Mouse (Mus musculus): ENCODE results near the gene Olfr1012. TPM values are rescaled to one million over a fixed set of nuclear protein-coding genes. Genes with fewer than 3 reads are reported as not detected.

The Olfr1012 gene
- total RNA-seq (2014; rRNA removed) (not detected in 2 replicates), polyA plus RNA-seq (2015; fragmentation: Nextera tagmentation; extraction: Ambion mirVana) (not detected in 2 replicates)

DNA sequence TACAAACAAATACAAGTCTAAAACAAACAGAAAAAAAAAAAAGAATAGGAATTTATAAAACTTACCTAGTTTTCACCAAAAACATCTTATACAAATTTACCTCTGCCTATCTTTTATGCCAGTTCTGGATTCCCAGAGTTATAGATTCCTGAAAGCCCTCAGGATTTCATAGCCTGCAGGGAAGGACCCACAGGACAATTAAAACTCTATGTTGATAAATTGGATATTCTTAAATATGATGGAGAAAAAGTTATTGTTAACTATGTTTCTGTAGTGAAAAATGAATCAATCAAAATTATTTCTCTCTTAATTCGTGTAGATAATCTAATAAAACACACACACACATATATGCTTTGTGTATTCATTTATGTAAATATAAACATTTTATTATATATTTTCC, at the start of gene Olfr1012:
Gene Olfr1012 (minus strand): TSS at position 101 of the 400 bp plus-strand sequence.
- ATAC-seq (ENCODE audit: low FRiP score) = no peak
- Histone ChIP-seq H3K27ac (ENCODE audit: low read depth, low read length) (no peak within 1 kb of the TSS), H3K36me3 (ENCODE audit: insufficient read depth, low read length) (no peaks in the 10 kb centered on the region), H3K9ac (replicated peaks; ENCODE audit: low read length, poor library complexity, severe bottlenecking) (no peak within 1 kb of the TSS), H3K4me1 (ENCODE audit: insufficient read depth, low read length) (no peaks in the 10 kb centered on the region), H3K4me3 (ENCODE audit: low read depth, low read length) (no peak within 1 kb of the TSS), H3K27me3 (ENCODE audit: insufficient read depth, low read length) (no peaks in the 10 kb centered on the region), H3K9me3 (ENCODE audit: low read length) (no peaks in the 10 kb centered on the region), H3K4me2 (ENCODE audit: low read depth, low read length, poor library complexity, severe bottlenecking) (no peak within 1 kb of the TSS)
- 85% methylated on average over 1 of the region's 1 CpGs for WGBS
- TF ChIP-seq CTCF (IDR thresholded peaks at IDR 0.05) = no peak
- no peak for DNase-seq (ENCODE audit: low spot score)

DNA sequence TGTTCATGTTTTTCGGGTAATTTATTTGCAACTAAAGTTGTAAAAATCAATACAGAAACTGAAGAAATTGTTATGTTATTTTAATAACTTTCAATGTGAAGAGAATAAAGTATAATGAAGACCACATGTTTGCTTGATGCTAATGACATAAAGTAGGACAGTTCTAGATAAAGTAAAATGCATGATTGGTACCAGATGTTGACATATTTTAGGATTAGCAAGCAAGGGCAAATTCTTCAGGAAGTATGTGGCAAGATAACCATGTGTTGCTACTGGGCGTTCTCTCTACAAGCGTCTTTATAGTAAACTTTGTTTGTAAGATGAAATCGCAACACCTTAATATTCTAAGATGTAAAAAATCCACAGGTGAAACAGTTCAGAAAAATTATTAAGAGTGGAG, 41.9 kb upstream of the Olfr1012 start:
- Histone ChIP-seq H3K4me2 (ENCODE audit: low read depth, low read length, poor library complexity, severe bottlenecking) (no peak overlapping the region), H3K27me3 (ENCODE audit: insufficient read depth, low read length) (no peaks in the 10 kb centered on the region), H3K4me3 (ENCODE audit: low read depth, low read length) (no peak overlapping the region), H3K4me1 (ENCODE audit: insufficient read depth, low read length) (no peaks in the 10 kb centered on the region), H3K9me3 (ENCODE audit: low read length) (no peaks in the 10 kb centered on the region), H3K9ac (replicated peaks; ENCODE audit: low read length, poor library complexity, severe bottlenecking) (no peak overlapping the region), H3K36me3 (ENCODE audit: insufficient read depth, low read length) (no peaks in the 10 kb centered on the region), H3K27ac (ENCODE audit: low read depth, low read length) (no peak overlapping the region)
- WGBS = 92% methylated on average over 4 of the region's 4 CpGs
- TF ChIP-seq CTCF (IDR thresholded peaks at IDR 0.05) = no peak
- ATAC-seq (ENCODE audit: low FRiP score) (no peak), DNase-seq (ENCODE audit: low spot score) (no peak)

DNA sequence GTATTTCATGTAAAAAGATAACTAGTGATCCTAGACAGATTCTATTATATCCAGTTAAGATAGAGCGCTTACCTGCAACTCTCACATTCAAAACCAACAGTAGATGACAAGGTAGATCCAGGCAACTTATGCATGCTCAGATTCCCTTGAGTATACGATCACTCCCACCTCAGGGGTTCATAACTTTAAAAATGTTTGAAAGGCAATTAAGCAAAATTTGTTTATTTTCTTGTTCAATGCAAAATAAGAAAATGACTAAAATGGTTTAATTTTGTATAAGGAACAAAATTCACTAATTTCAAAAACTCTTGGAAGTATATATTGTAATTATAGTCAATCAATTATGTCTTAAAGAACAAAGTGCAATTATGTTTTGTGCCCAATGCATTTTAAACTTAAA, 39.9 kb upstream of the Olfr1012 start, which contains the start of gene Olfr1016:
Gene Olfr1016 (minus strand): TSS at position 101 of the 400 bp plus-strand sequence.
- DNase-seq (ENCODE audit: low spot score) = no peak
- ATAC-seq (ENCODE audit: low FRiP score) = no peak
- Histone ChIP-seq H3K9ac (replicated peaks; ENCODE audit: low read length, poor library complexity, severe bottlenecking) (no peak within 1 kb of the TSS), H3K36me3 (ENCODE audit: insufficient read depth, low read length) (no peaks in the 10 kb centered on the region), H3K27ac (ENCODE audit: low read depth, low read length) (no peak within 1 kb of the TSS), H3K4me1 (ENCODE audit: insufficient read depth, low read length) (no peaks in the 10 kb centered on the region), H3K9me3 (ENCODE audit: low read length) (no peaks in the 10 kb centered on the region), H3K27me3 (ENCODE audit: insufficient read depth, low read length) (no peaks in the 10 kb centered on the region), H3K4me3 (ENCODE audit: low read depth, low read length) (no peak within 1 kb of the TSS), H3K4me2 (ENCODE audit: low read depth, low read length, poor library complexity, severe bottlenecking) (no peak within 1 kb of the TSS)
- 93% methylated on average over 2 of the region's 2 CpGs for WGBS
- no peak for TF ChIP-seq CTCF (IDR thresholded peaks at IDR 0.05)

DNA sequence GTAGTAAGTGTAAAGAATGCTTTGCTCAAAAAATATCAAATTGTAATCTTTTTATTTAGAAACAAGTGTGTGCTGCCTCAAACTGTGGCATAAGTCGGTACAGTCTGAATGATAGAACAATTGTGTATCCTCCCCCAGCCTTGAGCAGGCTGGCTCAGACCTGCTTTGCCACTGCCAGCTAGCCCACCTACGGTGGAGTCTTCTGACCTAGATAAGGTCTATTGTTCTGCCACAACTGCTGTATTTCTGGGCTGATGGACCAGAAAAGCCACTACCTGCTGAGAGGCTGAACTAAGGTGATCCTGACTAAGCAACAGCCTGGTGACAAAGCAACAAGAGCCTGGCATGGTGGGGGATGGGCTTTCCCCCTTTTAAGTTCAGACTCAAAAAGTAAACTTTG, 29.8 kb upstream of the Olfr1012 start:
- H3K4me3 ChIP-seq (ENCODE audit: low read depth, low read length) = no peak overlapping the region
- ATAC-seq (ENCODE audit: low FRiP score) (no peak), DNase-seq (ENCODE audit: low spot score) (no peak)
- H3K27ac ChIP-seq (ENCODE audit: low read depth, low read length) = no peak overlapping the region
- H3K4me1 ChIP-seq (ENCODE audit: insufficient read depth, low read length) = no peaks in the 10 kb centered on the region
- TF ChIP-seq CTCF (IDR thresholded peaks at IDR 0.05) = no peak
- H3K36me3 ChIP-seq (ENCODE audit: insufficient read depth, low read length) = no peaks in the 10 kb centered on the region
- H3K9me3 ChIP-seq (ENCODE audit: low read length) = no peaks in the 10 kb centered on the region
- 10% methylated on average over 2 of the region's 2 CpGs for WGBS
- H3K27me3 ChIP-seq (ENCODE audit: insufficient read depth, low read length) = no peaks in the 10 kb centered on the region
- H3K4me2 ChIP-seq (ENCODE audit: low read depth, low read length, poor library complexity, severe bottlenecking) = no peak overlapping the region
- H3K9ac ChIP-seq (replicated peaks; ENCODE audit: low read length, poor library complexity, severe bottlenecking) = no peak overlapping the region

DNA sequence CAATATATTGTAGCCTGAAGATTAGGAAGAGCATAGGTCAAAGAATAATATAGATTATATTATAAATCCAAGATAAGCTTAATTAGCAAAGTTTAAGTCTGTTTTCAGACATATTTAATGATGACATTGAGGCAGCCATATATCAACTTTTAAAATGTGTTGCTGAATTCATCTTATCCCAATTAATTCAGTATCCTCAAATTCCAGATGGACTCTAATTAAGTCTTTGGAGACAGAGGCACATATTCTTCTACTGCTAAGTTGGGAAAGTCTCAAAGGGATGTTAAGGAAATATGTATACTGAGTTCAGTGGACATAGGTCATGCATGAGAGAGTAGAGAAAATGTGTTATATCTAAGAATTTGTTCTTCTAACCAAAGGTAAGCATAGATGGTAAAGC, 19.2 kb upstream of the Olfr1012 start, which contains the start of gene Olfr1015:
Gene Olfr1015 (plus strand): TSS at position 301 of the 400 bp plus-strand sequence.
- Histone ChIP-seq H3K36me3 (ENCODE audit: insufficient read depth, low read length) (no peaks in the 10 kb centered on the region), H3K4me2 (ENCODE audit: low read depth, low read length, poor library complexity, severe bottlenecking) (no peak within 1 kb of the TSS), H3K27ac (ENCODE audit: low read depth, low read length) (no peak within 1 kb of the TSS), H3K9ac (replicated peaks; ENCODE audit: low read length, poor library complexity, severe bottlenecking) (no peak within 1 kb of the TSS), H3K4me3 (ENCODE audit: low read depth, low read length) (no peak within 1 kb of the TSS), H3K27me3 (ENCODE audit: insufficient read depth, low read length) (no peaks in the 10 kb centered on the region), H3K4me1 (ENCODE audit: insufficient read depth, low read length) (no peaks in the 10 kb centered on the region), H3K9me3 (ENCODE audit: low read length) (no peaks in the 10 kb centered on the region)
- ATAC-seq (ENCODE audit: low FRiP score) = no peak
- DNase-seq (ENCODE audit: low spot score) = no peak
- no peak for TF ChIP-seq CTCF (IDR thresholded peaks at IDR 0.05)

DNA sequence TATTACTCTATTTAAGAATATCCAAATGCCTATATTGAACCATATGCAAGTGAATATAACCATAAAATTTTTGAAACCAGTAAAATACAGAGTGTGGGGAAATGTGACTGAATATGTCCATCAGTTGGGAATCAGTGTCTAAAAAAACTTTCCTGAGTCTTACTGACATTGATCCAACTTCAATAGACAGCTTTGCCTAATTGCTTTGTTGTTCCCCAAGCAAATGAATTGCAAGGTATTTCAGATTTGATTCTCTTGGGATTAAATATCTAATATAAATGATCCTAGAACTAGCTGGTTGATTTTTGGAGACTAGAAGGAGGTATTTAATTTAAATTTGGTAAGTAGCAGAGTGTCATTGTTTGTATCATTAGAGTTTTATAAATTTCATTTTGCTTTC, 9.8 kb upstream of the Olfr1012 start, which contains the start of gene Olfr1014:
Gene Olfr1014 (plus strand): TSS at position 301 of the 400 bp plus-strand sequence.
- no peak for TF ChIP-seq CTCF (IDR thresholded peaks at IDR 0.05)
- no peaks in the 10 kb centered on the region for H3K4me1 ChIP-seq (ENCODE audit: insufficient read depth, low read length)
- no peak within 1 kb of the TSS for H3K27ac ChIP-seq (ENCODE audit: low read depth, low read length)
- DNase-seq (ENCODE audit: low spot score) (no peak), ATAC-seq (ENCODE audit: low FRiP score) (no peak)
- no peaks in the 10 kb centered on the region for H3K9me3 ChIP-seq (ENCODE audit: low read length)
- H3K27me3 ChIP-seq (ENCODE audit: insufficient read depth, low read length) = no peaks in the 10 kb centered on the region
- no peak within 1 kb of the TSS for H3K9ac ChIP-seq (replicated peaks; ENCODE audit: low read length, poor library complexity, severe bottlenecking)
- no peak within 1 kb of the TSS for H3K4me3 ChIP-seq (ENCODE audit: low read depth, low read length)
- H3K36me3 ChIP-seq (ENCODE audit: insufficient read depth, low read length) = no peaks in the 10 kb centered on the region
- no peak within 1 kb of the TSS for H3K4me2 ChIP-seq (ENCODE audit: low read depth, low read length, poor library complexity, severe bottlenecking)

Data from midbrain, postnatal 0 days (tissue).